Mouse (Mus musculus) bone marrow, adult 2 months (tissue): ENCODE results near the gene Gm42417.
A peak's percentile ranks its signal among the peaks of the same experiment; 100 is the strongest.

Experiments
- CTCF ChIP-seq: fragments of 200-500 bp; IDR thresholded peaks from 2 replicates; pipeline ENCODE4 v1.5.1; 2011; ENCODE audit warnings: low read length, control low read depth; ENCODE audit not compliant: control insufficient read depth, insufficient read depth
- POLR2A ChIP-seq: fragments of 200-500 bp; IDR thresholded peaks from 2 replicates; pipeline ENCODE4 v1.6.1; 2011; ENCODE audit warnings: low read depth, mild to moderate bottlenecking, control low read depth, low read length, borderline replicate concordance; ENCODE audit not compliant: control insufficient read depth

DNA sequence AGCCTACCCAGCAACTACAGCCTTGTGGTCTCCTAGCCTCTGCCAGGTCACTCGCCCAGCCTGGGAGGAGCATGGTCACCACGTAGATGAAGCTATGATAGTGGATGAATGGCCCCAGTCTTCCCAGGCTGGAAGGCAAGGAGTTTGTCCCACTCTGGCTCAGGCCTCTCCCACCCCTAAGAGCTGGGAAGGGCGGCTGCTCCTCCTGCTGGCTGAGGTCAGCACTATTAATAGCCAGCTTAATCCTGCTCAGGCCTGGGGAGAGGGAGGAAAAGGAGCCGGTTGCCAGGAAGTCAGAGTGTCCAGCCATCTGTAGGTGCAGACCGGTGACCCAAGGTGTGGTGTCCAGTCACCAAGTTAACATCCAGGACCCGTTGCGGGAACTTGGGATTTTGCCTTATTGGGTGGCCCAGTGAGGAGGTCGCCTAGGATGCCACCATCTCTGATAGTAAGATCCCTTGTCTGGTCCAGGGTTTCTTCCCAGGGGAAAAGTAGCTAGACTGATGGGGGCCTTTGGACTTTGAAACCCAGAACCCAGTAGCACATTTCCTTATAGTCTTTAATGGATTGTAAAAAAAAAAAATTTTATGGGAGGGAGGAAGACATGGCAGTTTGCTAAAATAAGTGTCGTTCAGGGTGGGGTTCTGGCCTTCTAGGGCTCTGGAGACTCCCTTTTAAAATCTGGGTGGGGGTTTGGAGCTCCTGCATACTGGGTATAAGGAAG lies 46.7 kb downstream of the Gm42417 start:
- TF ChIP-seq CTCF (0 out of 2 replicates have a peak, but pooled peaks have one; percentile 0), POLR2A (no peak)
